Mouse (Mus musculus): ENCODE measurements at regions not wholly inside any gene's neighbourhood (a gene's known extent, or its start where the extent isn't known, plus 50 kb on each side); places are given as distances from the start of the nearest gene placed in this dataset.

DNA sequence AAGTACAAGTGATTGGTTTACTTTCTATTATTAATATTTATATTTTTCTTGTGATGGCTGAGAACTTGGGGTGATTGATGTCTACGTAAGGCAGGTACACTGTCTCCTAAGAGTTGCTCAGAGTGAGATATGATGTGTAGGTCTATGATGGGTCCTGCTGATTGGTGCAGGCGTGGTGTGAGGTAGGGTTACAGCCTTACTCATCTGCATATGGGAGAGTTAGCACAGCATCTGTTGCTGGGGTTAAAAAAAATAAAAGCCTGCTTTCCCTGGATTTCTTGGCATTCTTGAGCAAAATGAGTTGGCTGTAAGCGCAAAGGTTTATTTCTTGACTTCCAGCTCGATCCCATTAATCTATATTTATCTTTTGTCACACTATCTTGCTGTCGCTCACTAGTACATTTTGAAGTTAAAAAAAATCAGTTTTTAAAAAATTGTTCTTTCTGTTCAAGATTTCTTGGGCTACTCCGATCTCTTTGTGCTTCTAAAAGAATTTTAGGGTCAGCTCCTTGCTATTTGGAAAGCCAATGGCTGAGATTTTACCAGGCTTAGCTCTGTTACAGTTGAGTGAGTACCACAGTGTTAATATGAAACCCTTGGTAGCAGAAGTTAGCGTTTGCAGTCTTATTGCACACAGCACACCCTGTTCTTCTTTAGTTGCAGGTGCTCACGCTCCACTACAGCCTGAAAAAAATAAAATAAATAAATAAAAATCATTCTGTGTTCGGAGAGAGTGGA is 482.0 kb downstream of the Plekhb2 start:
- TF ChIP-seq CTCF (IDR thresholded peaks at IDR 0.05; ENCODE audit: extremely low read depth, insufficient read length, insufficient replicate concordance, low read depth, low read length) (no peak), POLR2A (IDR thresholded peaks at IDR 0.05; ENCODE audit: low read depth, low read length) (no peak)
